Mouse (Mus musculus): ENCODE measurements around the gene Fkbpl. TPM values are rescaled to one million over a fixed set of nuclear protein-coding genes. Genes with fewer than 3 reads are reported as not detected.

Fkbpl gene
- polyA plus RNA-seq, 1 experiment from 2014 or later = 19.3 TPM

DNA sequence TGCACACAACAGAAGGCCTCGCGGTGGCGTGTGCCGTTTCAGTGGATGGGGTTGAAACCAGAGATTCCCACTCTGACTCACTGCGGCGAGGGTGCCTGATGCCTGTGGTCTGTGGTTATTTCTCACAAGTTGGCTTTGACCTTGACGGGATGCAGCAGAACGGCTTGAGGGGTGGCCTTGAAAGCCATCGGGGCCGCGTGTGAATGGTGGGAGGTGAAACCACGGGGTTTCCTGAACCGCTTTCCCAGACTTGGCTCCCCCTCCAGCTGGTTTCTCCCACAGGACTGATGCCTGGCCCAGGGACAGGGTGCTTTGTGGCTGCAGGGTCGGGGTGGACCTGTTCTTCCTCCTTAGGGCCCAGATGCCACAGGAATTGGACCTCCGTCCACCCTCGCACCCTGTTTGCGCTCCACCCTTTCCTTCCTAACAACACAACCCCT is 36.6 kb downstream of the Fkbpl start:
- Histone ChIP-seq H3K36me3 (ENCODE audit: control insufficient read depth, insufficient read depth, low read length) (no peaks in the 10 kb centered on the region), H3K4me3 (ENCODE audit: low read depth, low read length) (no peak overlapping the region), H3K4me1 (ENCODE audit: control insufficient read depth, insufficient read depth, low read length) (no peaks in the 10 kb centered on the region), H3K9me3 (ENCODE audit: control insufficient read depth, low read length) (no peaks in the 10 kb centered on the region), H3K27me3 (ENCODE audit: control insufficient read depth, insufficient read depth, low read length) (peaks cover 5% of the 10 kb centered on the region), H3K9ac (ENCODE audit: low read length) (no peak overlapping the region), H3K4me2 (ENCODE audit: low read depth, severe bottlenecking) (no peak overlapping the region), H3K27ac (replicated peaks; ENCODE audit: low read depth, low read length) (no peak overlapping the region)
- ATAC-seq (ENCODE audit: insufficient number of reproducible peaks, low FRiP score, low TSS enrichment, low read depth) = no peak
- no peak for DNase-seq (ENCODE audit: low spot score)
- 75% methylated on average over 17 of the region's 17 CpGs for WGBS

DNA sequence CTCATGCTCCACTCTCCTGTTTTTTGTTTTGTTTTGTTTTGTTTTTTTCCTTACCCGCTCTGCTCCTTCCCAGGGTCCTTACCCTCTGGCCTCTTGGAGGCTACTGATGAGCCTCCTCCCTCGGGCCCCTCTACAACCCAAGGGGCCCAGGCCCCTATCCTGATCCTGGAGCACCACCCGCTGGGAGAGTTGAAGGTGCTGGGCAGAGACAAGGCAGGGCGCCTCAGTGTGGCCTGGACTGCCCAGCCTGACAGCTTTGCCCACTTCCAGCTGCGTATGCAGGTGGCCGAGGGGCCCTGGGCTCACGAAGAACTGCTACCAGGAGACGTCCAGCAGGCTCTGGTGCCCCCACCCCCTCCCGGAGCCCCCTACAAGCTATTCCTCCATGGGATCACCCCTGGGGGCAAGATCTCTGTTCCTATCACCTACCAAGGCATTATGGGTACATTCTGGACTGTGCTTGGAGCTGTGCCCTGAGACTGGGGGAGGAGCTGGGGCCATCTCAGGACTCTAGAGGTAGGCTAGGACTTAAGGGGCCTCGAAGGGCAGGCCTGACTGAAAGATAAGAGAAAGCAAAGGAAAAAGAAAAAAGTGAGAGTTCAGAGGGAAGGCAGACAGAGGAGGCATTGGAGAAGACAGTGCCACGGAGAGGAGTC is 37.4 kb downstream of the Fkbpl start:
- H3K9me3 ChIP-seq (ENCODE audit: control insufficient read depth, low read length) = no peaks in the 10 kb centered on the region
- ATAC-seq (ENCODE audit: insufficient number of reproducible peaks, low FRiP score, low TSS enrichment, low read depth) = no peak
- WGBS = 70% methylated on average over 11 of the region's 11 CpGs
- H3K27ac ChIP-seq (replicated peaks; ENCODE audit: low read depth, low read length) = no peak overlapping the region
- H3K4me1 ChIP-seq (ENCODE audit: control insufficient read depth, insufficient read depth, low read length) = no peaks in the 10 kb centered on the region
- peaks cover 3% of the 10 kb centered on the region; the same call in 1 of the 2 replicates for H3K27me3 ChIP-seq (ENCODE audit: control insufficient read depth, insufficient read depth, low read length)
- no peak for DNase-seq (ENCODE audit: low spot score)
- H3K4me3 ChIP-seq (ENCODE audit: low read depth, low read length) = no peak overlapping the region
- no peaks in the 10 kb centered on the region for H3K36me3 ChIP-seq (ENCODE audit: control insufficient read depth, insufficient read depth, low read length)
- no peak overlapping the region for H3K4me2 ChIP-seq (ENCODE audit: low read depth, severe bottlenecking)
- no peak overlapping the region for H3K9ac ChIP-seq (ENCODE audit: low read length)

DNA sequence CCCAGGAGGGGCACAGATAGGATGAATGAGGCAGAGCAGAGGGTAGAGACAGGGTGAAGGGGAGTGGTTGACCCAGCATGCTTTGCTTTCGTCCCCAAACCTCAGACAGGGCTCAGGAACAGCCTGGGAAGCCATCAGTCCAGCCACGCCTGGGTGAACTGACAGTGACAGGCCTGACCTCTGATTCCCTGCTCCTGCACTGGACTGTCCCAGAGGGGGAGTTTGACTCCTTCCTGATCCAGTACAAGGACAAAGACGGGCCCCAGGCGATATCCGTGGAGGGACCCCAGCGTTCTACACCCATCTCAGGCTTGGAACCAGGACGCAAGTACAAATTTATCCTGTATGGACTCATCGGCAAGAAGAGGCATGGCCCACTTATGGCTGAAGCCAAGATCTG is 38.6 kb downstream of the Fkbpl start:
- DNase-seq (ENCODE audit: low spot score) = no peak
- H3K27me3 ChIP-seq (ENCODE audit: control insufficient read depth, insufficient read depth, low read length) = peaks cover 3% of the 10 kb centered on the region; the same call in 1 of the 2 replicates
- H3K27ac ChIP-seq (replicated peaks; ENCODE audit: low read depth, low read length) = no peak overlapping the region
- H3K9me3 ChIP-seq (ENCODE audit: control insufficient read depth, low read length) = no peaks in the 10 kb centered on the region
- no peak overlapping the region for H3K4me2 ChIP-seq (ENCODE audit: low read depth, severe bottlenecking)
- no peak for ATAC-seq (ENCODE audit: insufficient number of reproducible peaks, low FRiP score, low TSS enrichment, low read depth)
- H3K9ac ChIP-seq (ENCODE audit: low read length) = no peak overlapping the region; the same call in 1 of the 2 replicates
- no peak overlapping the region for H3K4me3 ChIP-seq (ENCODE audit: low read depth, low read length)
- H3K4me1 ChIP-seq (ENCODE audit: control insufficient read depth, insufficient read depth, low read length) = no peaks in the 10 kb centered on the region
- no peaks in the 10 kb centered on the region for H3K36me3 ChIP-seq (ENCODE audit: control insufficient read depth, insufficient read depth, low read length)
- WGBS = 79% methylated on average over 8 of the region's 8 CpGs

DNA sequence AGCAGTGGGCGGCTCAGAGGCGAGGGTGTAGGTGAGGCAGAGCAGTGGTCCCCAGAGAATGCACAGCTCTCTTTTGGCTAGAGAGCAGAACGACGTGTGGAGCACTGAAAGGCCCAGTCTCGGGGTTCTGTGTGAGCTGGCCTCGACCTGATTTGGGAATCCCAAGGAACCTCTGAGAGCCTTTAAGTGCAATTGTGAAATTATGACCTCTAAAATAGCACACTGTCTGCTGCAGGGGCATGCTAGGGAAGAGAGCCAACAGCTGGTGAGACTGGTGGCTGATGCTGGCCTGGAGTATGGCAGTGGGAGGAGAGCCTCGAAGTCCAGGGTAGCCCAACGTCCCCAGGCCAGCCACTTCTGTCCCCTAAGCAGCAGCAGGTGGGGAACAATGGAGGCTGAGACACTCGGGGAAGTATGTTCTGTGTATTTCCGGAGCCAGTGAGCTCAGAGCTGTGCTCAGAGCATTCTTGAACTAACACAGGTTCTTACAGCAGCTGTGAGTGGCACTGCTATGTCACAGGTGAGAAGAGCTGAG is 39.2 kb downstream of the Fkbpl start:
- H3K4me3 ChIP-seq (ENCODE audit: low read depth, low read length) = no peak overlapping the region
- no peak overlapping the region for H3K27ac ChIP-seq (replicated peaks; ENCODE audit: low read depth, low read length)
- no peaks in the 10 kb centered on the region for H3K4me1 ChIP-seq (ENCODE audit: control insufficient read depth, insufficient read depth, low read length)
- H3K9me3 ChIP-seq (ENCODE audit: control insufficient read depth, low read length) = no peaks in the 10 kb centered on the region
- no peak overlapping the region for H3K9ac ChIP-seq (ENCODE audit: low read length)
- peaks cover 3% of the 10 kb centered on the region; the same call in 1 of the 2 replicates for H3K27me3 ChIP-seq (ENCODE audit: control insufficient read depth, insufficient read depth, low read length)
- H3K4me2 ChIP-seq (ENCODE audit: low read depth, severe bottlenecking) = no peak overlapping the region
- WGBS = 70% methylated on average over 10 of the region's 10 CpGs
- H3K36me3 ChIP-seq (ENCODE audit: control insufficient read depth, insufficient read depth, low read length) = no peaks in the 10 kb centered on the region
- ATAC-seq (ENCODE audit: insufficient number of reproducible peaks, low FRiP score, low TSS enrichment, low read depth) (no peak), DNase-seq (ENCODE audit: low spot score) (no peak)

DNA sequence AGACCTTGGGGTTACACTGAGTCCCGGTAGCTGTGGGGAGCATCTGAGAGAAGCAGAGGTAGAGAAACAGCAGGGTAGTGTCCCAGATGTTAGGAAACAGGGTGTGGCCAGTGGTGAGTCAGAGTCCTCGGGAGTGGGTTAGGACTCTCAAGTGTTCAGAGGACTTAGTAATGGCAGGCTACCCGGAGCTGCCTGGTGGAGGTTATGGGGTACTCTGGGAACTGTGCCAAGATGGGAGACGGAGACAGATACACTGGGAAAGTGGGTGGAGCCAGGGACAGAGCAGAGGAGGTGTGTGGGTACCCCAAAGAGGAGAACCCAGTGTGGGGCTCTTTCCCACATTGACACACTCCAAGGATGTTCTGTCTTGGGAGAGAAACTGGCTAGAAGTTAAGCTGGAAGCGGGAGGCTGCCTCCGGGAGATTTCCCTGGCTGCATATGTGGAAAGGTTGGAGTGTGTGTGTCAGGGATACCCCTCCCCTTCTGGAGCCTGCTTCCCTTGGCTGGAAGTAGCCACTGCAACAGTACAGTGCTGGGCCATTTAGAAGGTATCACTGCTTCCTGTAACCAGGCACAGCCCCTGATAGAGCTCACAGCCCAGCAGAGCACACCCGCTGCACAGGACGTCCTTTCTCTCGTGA is 39.8 kb downstream of the Fkbpl start:
- H3K4me3 ChIP-seq (ENCODE audit: low read depth, low read length) = no peak overlapping the region
- no peak overlapping the region for H3K27ac ChIP-seq (replicated peaks; ENCODE audit: low read depth, low read length)
- H3K9me3 ChIP-seq (ENCODE audit: control insufficient read depth, low read length) = no peaks in the 10 kb centered on the region
- H3K36me3 ChIP-seq (ENCODE audit: control insufficient read depth, insufficient read depth, low read length) = no peaks in the 10 kb centered on the region
- peaks cover 3% of the 10 kb centered on the region; the same call in 1 of the 2 replicates for H3K27me3 ChIP-seq (ENCODE audit: control insufficient read depth, insufficient read depth, low read length)
- no peak overlapping the region for H3K9ac ChIP-seq (ENCODE audit: low read length)
- DNase-seq (ENCODE audit: low spot score) (no peak), ATAC-seq (ENCODE audit: insufficient number of reproducible peaks, low FRiP score, low TSS enrichment, low read depth) (no peak)
- H3K4me1 ChIP-seq (ENCODE audit: control insufficient read depth, insufficient read depth, low read length) = no peaks in the 10 kb centered on the region
- WGBS = 80% methylated on average over 9 of the region's 9 CpGs
- no peak overlapping the region for H3K4me2 ChIP-seq (ENCODE audit: low read depth, severe bottlenecking)

DNA sequence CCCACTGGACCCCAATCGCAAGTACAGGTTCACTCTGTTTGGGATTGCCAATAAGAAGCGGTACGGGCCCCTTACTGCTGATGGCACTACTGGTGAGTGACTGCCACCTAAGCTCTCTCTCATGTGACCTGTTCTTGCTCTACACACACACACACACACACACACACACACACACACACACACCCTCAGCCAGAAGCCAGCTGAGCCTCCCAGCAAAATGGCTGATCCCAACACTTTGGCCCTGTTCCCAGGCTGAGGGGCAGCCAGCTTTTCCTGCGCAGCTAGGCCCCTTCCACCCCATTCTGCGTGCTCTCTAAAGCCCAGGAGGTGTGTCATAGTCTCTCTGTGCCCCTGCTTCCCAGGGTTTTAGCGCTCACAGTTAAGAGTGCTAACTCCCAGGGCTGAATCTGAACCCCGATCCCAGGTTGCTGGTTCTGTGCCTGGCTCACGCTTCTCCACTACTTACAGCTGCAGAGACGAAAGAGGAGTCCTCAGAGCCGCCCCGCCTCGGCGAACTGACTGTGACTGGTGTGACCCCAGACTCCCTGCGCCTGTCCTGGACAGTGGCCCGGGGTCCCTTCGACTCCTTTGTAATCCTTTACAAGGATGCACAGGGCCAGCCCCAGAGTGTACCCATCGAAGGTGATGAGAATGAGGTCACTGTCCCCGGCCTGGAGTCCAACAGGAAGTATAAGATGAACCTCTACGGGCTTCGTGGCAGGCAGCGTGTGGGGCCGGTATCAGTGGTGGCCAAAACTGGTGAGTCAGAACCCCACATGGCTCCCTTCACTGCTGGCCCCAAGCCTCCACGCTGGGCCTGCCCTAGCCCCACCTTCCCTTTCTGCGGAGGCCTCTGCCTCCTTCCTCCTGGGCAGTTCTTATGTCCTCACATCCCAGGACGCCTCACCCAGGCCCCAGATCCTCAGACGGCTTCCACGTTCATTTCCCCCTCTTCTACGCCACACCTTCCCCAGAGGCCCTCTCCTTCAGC is 40.9 kb downstream of the Fkbpl start:
- no peak overlapping the region for H3K4me2 ChIP-seq (ENCODE audit: low read depth, severe bottlenecking)
- no peaks in the 10 kb centered on the region for H3K36me3 ChIP-seq (ENCODE audit: control insufficient read depth, insufficient read depth, low read length)
- H3K27me3 ChIP-seq (ENCODE audit: control insufficient read depth, insufficient read depth, low read length) = no peaks in the 10 kb centered on the region
- WGBS = 86% methylated on average over 28 of the region's 28 CpGs
- no peak overlapping the region for H3K27ac ChIP-seq (replicated peaks; ENCODE audit: low read depth, low read length)
- H3K9me3 ChIP-seq (ENCODE audit: control insufficient read depth, low read length) = no peaks in the 10 kb centered on the region
- H3K4me3 ChIP-seq (ENCODE audit: low read depth, low read length) = no peak overlapping the region
- no peaks in the 10 kb centered on the region for H3K4me1 ChIP-seq (ENCODE audit: control insufficient read depth, insufficient read depth, low read length)
- H3K9ac ChIP-seq (ENCODE audit: low read length) = no peak overlapping the region
- DNase-seq (ENCODE audit: low spot score) = no peak
- ATAC-seq (ENCODE audit: insufficient number of reproducible peaks, low FRiP score, low TSS enrichment, low read depth) = no peak

DNA sequence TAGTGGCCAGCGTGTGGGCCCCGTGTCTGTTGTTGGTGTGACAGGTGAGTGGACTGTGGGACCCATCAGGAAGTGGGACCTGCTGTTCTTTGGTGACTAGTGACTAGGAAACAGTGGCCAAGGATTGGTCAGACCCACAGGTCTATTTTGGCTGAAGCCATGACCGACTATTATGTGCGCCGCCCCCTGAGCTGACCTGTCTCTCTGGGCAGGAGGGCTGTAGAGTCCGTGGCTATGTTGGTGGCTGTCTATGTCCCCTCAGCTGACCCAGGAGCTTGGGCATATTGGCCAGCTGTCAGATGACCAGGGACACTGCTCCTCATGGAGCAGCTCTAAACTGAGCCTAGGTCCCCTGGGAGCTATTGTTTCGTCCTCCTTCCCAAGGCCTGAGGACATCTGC is 44.3 kb downstream of the Fkbpl start:
- H3K4me1 ChIP-seq (ENCODE audit: control insufficient read depth, insufficient read depth, low read length) = no peaks in the 10 kb centered on the region
- no peaks in the 10 kb centered on the region for H3K36me3 ChIP-seq (ENCODE audit: control insufficient read depth, insufficient read depth, low read length)
- DNase-seq (ENCODE audit: low spot score) (no peak), ATAC-seq (ENCODE audit: insufficient number of reproducible peaks, low FRiP score, low TSS enrichment, low read depth) (no peak)
- WGBS = 88% methylated on average over 7 of the region's 7 CpGs
- no peaks in the 10 kb centered on the region for H3K9me3 ChIP-seq (ENCODE audit: control insufficient read depth, low read length)
- H3K9ac ChIP-seq (ENCODE audit: low read length) = no peak overlapping the region
- no peak overlapping the region for H3K27ac ChIP-seq (replicated peaks; ENCODE audit: low read depth, low read length)
- H3K4me2 ChIP-seq (ENCODE audit: low read depth, severe bottlenecking) = no peak overlapping the region
- H3K27me3 ChIP-seq (ENCODE audit: control insufficient read depth, insufficient read depth, low read length) = no peaks in the 10 kb centered on the region
- no peak overlapping the region for H3K4me3 ChIP-seq (ENCODE audit: low read depth, low read length)

DNA sequence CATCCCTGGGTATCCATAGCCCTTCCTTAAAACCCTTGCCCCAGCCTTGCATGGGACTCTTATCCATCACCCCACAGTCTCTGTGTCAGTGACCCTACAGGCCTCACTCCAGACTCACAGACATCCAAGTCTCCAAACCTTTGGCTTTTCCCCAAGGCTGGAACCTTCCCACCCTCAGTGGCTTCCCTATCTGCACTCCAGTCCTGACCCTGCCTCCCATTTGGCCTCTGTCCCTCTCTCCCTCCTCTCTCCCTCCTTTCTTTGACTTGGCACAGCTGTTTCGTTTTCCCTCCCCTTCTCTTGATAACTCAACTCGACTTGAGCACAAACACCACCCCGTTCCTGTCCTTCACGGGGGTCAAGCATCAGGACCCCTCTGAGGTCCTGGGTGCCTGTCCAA is 45.9 kb downstream of the Fkbpl start:
- H3K4me3 ChIP-seq (ENCODE audit: low read depth, low read length) = no peak overlapping the region
- no peaks in the 10 kb centered on the region for H3K9me3 ChIP-seq (ENCODE audit: control insufficient read depth, low read length)
- DNase-seq (ENCODE audit: low spot score) = no peak
- WGBS = 66% methylated on average over 4 of the region's 4 CpGs
- no peak for ATAC-seq (ENCODE audit: insufficient number of reproducible peaks, low FRiP score, low TSS enrichment, low read depth)
- H3K9ac ChIP-seq (ENCODE audit: low read length) = no peak overlapping the region
- no peak overlapping the region for H3K27ac ChIP-seq (replicated peaks; ENCODE audit: low read depth, low read length)
- no peaks in the 10 kb centered on the region for H3K36me3 ChIP-seq (ENCODE audit: control insufficient read depth, insufficient read depth, low read length)
- no peaks in the 10 kb centered on the region for H3K27me3 ChIP-seq (ENCODE audit: control insufficient read depth, insufficient read depth, low read length)
- H3K4me1 ChIP-seq (ENCODE audit: control insufficient read depth, insufficient read depth, low read length) = no peaks in the 10 kb centered on the region
- no peak overlapping the region for H3K4me2 ChIP-seq (ENCODE audit: low read depth, severe bottlenecking)

All from limb, embryonic 11.5 days (tissue).